Comparison of ENCODE assay signal across 9 mouse cellular contexts in genomic region chr12:78055956-78056355, GRCm38 (mm10).
DNase-seq lines count a peak whose midpoint lies in the region; ATAC-seq and TF ChIP-seq lines count a peak whose summit lies in the region.
"Had no signal": no experiment of that assay in that cellular context is flagged by ENCODE, and none has a peak within 500 bp of the region (broad histone marks: within the 10 kb centered on the region; RNA-seq: fewer than 3 reads in every experiment).

No protein-coding gene starts in this region.

- peak overlapping the region; percentile 40; the same call in 1 of the 2 replicates for H3K4me3 ChIP-seq in gastrocnemius, adult 2 months
- H3K4me3 ChIP-seq in kidney, adult 2 months (ENCODE audit: insufficient read depth, low read depth, low read length): no peak overlapping the region
- H3K4me3 ChIP-seq in limb, embryonic 11.5 days (ENCODE audit: low read depth, low read length): no peak overlapping the region
- H3K4me3 ChIP-seq in midbrain, embryonic 15.5 days: peak overlapping the region; percentile 22
- H3K4me3 ChIP-seq: erythroblast, embryonic 14.5 days had no signal

- in situ Hi-C loops in Patski (cut with MboI; ENCODE audit: low pct_unique_long_range_greater_than_20kb): loop anchor here (25.0 kb wide), 1 partner anchor 1031 kb away; the partner anchor contains the start of gene Pigh

- CTCF ChIA-PET in Patski (lab: Charles Lee): interaction anchor here (0.8 kb wide), 1 partner anchor 34 kb away, joined by 3 read pairs; no protein-coding TSS in a partner anchor

- POLR2A ChIA-PET in Patski (lab: Charles Lee): no interaction called here

- DNase-seq in 3T3-L1 (ENCODE audit: low read depth, low spot score): peak; percentile 61
- DNase-seq in Patski (ENCODE audit: low read depth, low spot score): no peak
- DNase-seq in gastrocnemius, adult 2 months: peak; percentile 54
- DNase-seq in kidney, adult 2 months: peak; percentile 45
- peak; percentile 73 for DNase-seq in limb, embryonic 11.5 days (ENCODE audit: low spot score)
- peak; percentile 73 for DNase-seq in testis, postnatal 10 days (ENCODE audit: low spot score)

- no peak for ATAC-seq in Patski
- ATAC-seq in common myeloid progenitor, adult 5-6 weeks (replicated peaks; ENCODE audit: low read depth, poor library complexity, severe bottlenecking): peak; percentile 65
- no peak for ATAC-seq in limb, embryonic 11.5 days (ENCODE audit: insufficient number of reproducible peaks, low FRiP score, low TSS enrichment, low read depth)
- peak; percentile 78 for ATAC-seq in midbrain, embryonic 15.5 days (replicated peaks)

- H3K4me2 ChIP-seq in limb, embryonic 11.5 days (ENCODE audit: low read depth, severe bottlenecking): peak overlapping the region; percentile 30; the same call in 1 of the 2 replicates
- peak overlapping the region; percentile 46 for H3K4me2 ChIP-seq in midbrain, embryonic 15.5 days

- H3K36me3 ChIP-seq in kidney, adult 2 months (ENCODE audit: control insufficient read depth, insufficient read depth, low read length): no peaks in the 10 kb centered on the region
- no peaks in the 10 kb centered on the region for H3K36me3 ChIP-seq in limb, embryonic 11.5 days (ENCODE audit: control insufficient read depth, insufficient read depth, low read length)
- no peaks in the 10 kb centered on the region for H3K36me3 ChIP-seq in midbrain, embryonic 15.5 days (replicated peaks)

- no peak for TF ChIP-seq POLR2A in kidney, adult 2 months (IDR thresholded peaks at IDR 0.05; ENCODE audit: low read depth, low read length)

- peak; percentile 78 for TF ChIP-seq CTCF in Patski (IDR thresholded peaks at IDR 0.05)
- peak; percentile 75 for TF ChIP-seq CTCF in gastrocnemius, adult 2 months (IDR thresholded peaks at IDR 0.05)
- TF ChIP-seq CTCF in kidney, adult 2 months (conservative IDR thresholded peaks at IDR 0.05; ENCODE audit: insufficient read depth, insufficient read length, low read depth, low read length): peak; percentile 73

- no peak overlapping the region for H3K27ac ChIP-seq in gastrocnemius, adult 2 months
- no peak overlapping the region for H3K27ac ChIP-seq in kidney, adult 2 months (ENCODE audit: insufficient read depth, low read depth, low read length)
- no peak overlapping the region for H3K27ac ChIP-seq in limb, embryonic 11.5 days (replicated peaks; ENCODE audit: low read depth, low read length)
- no peak overlapping the region for H3K27ac ChIP-seq in midbrain, embryonic 15.5 days

- 3% methylated on average over 9 of the region's 9 CpGs for WGBS in kidney, adult 2 months
- 2% methylated on average over 9 of the region's 9 CpGs for WGBS in limb, embryonic 11.5 days
- 2% methylated on average over 9 of the region's 9 CpGs for WGBS in midbrain, embryonic 15.5 days

- intact Hi-C loops in gastrocnemius, adult 2 months (cut with DNase I): loop anchor here (10.0 kb wide), 1 partner anchor 149 kb away; no protein-coding TSS in a partner anchor

- H3K27me3 ChIP-seq in Patski: peaks cover 5% of the 10 kb centered on the region
- H3K27me3 ChIP-seq in kidney, adult 2 months (replicated peaks; ENCODE audit: control insufficient read depth, insufficient read depth, low read length): no peaks in the 10 kb centered on the region
- no peaks in the 10 kb centered on the region for H3K27me3 ChIP-seq in limb, embryonic 11.5 days (ENCODE audit: control insufficient read depth, insufficient read depth, low read length)
- 0 out of 2 replicates have a peak, but pooled peaks cover 5% of the 10 kb centered on the region for H3K27me3 ChIP-seq in midbrain, embryonic 15.5 days (replicated peaks)

- no peaks in the 10 kb centered on the region for H3K9me3 ChIP-seq in limb, embryonic 11.5 days (ENCODE audit: control insufficient read depth, low read length)
- H3K9me3 ChIP-seq in midbrain, embryonic 15.5 days: no peaks in the 10 kb centered on the region

- H3K9ac ChIP-seq in limb, embryonic 11.5 days (ENCODE audit: low read length): 0 out of 2 replicates have a peak overlapping the region, but pooled peaks have one; percentile 27
- no peak overlapping the region for H3K9ac ChIP-seq in midbrain, embryonic 15.5 days

- H3K4me1 ChIP-seq in kidney, adult 2 months (ENCODE audit: control insufficient read depth, insufficient read depth, low read length): no peaks in the 10 kb centered on the region
- no peaks in the 10 kb centered on the region for H3K4me1 ChIP-seq in limb, embryonic 11.5 days (ENCODE audit: control insufficient read depth, insufficient read depth, low read length)
- H3K4me1 ChIP-seq in midbrain, embryonic 15.5 days: peaks cover 6% of the 10 kb centered on the region

Comparison
In these comparisons a context has a peak if more than half of its experiments do, and no peak if none do; other contexts are left out.
1. ATAC-seq: peak in common myeloid progenitor, adult 5-6 weeks (single experiment) and midbrain, embryonic 15.5 days (single experiment); none in Patski (single experiment) and limb, embryonic 11.5 days (single experiment).
2. H3K4me3 ChIP-seq: peak in gastrocnemius, adult 2 months (single experiment) and midbrain, embryonic 15.5 days (single experiment); none in kidney, adult 2 months (single experiment) and limb, embryonic 11.5 days (single experiment).
3. Peak in every context shown above with its lines, with median percentiles within 50 percentile points of each other: CTCF ChIP-seq.